Mouse (Mus musculus) retina, embryonic 14.5 days (tissue): ENCODE data around the gene Socs3.

Experiments used
- DNase-seq: peaks from one replicate; pipeline ENCODE4 v3.0.0-alpha.2; 2015; ENCODE audit warnings: low spot score

Socs3 gene

GRCm38 (mm10) chr11:117969945-117970872, at the start of gene Socs3:
Gene Socs3 (minus strand): TSS chr11:117970047.
- peak; percentile 96 for DNase-seq

- DNase-seq: peak; percentile 26
These were observed 48.5 kb upstream of the Socs3 start for GRCm38 (mm10) chr11:118018328-118018727.

GRCm38 (mm10) chr11:118015381-118016145, 45.7 kb upstream of the Socs3 start:
- no peak for DNase-seq

- no peak for DNase-seq
These were observed 44.6 kb upstream of the Socs3 start for GRCm38 (mm10) chr11:118014391-118014995.

- no peak for DNase-seq
These were observed 43.5 kb upstream of the Socs3 start for GRCm38 (mm10) chr11:118013339-118013738.

- no peak for DNase-seq
These were observed 42.7 kb upstream of the Socs3 start for GRCm38 (mm10) chr11:118012595-118012994.

- peak; percentile 50 for DNase-seq
These were observed 40.2 kb upstream of the Socs3 start for GRCm38 (mm10) chr11:118009865-118010571.

GRCm38 (mm10) chr11:118008843-118009242, 39.0 kb upstream of the Socs3 start:
- no peak for DNase-seq

- DNase-seq: no peak
These were observed 38.4 kb upstream of the Socs3 start for GRCm38 (mm10) chr11:118008144-118008805.

GRCm38 (mm10) chr11:118007460-118008143, 37.8 kb upstream of the Socs3 start:
- DNase-seq: peak; percentile 28

- no peak for DNase-seq
These were observed 34.4 kb upstream of the Socs3 start for GRCm38 (mm10) chr11:118004217-118004616.

- no peak for DNase-seq
These were observed 33.9 kb upstream of the Socs3 start for GRCm38 (mm10) chr11:118003718-118004117.

GRCm38 (mm10) chr11:118003176-118003575, 33.3 kb upstream of the Socs3 start:
- DNase-seq: no peak

GRCm38 (mm10) chr11:118000565-118001215, 30.8 kb upstream of the Socs3 start:
- DNase-seq: no peak

GRCm38 (mm10) chr11:118000083-118000482, 30.2 kb upstream of the Socs3 start:
- no peak for DNase-seq

GRCm38 (mm10) chr11:117999260-117999934, 29.6 kb upstream of the Socs3 start:
- no peak for DNase-seq

GRCm38 (mm10) chr11:117998356-117998755, 28.5 kb upstream of the Socs3 start:
- no peak for DNase-seq

- no peak for DNase-seq
These were observed 27.2 kb upstream of the Socs3 start for GRCm38 (mm10) chr11:117997085-117997484.

- no peak for DNase-seq
These were observed 26.2 kb upstream of the Socs3 start for GRCm38 (mm10) chr11:117996066-117996465.

- DNase-seq: no peak
These were observed 25.8 kb upstream of the Socs3 start for GRCm38 (mm10) chr11:117995661-117996060.
